Mouse (Mus musculus) liver, postnatal 0 days (tissue): ENCODE measurements around the gene Ttll11.

ENCODE experiments used
- CTCF ChIP-seq: sonication (generic); IDR thresholded peaks from 2 replicates; pipeline ENCODE4 v1.5.1; 2016; ENCODE audit warnings: antibody characterized with exemption, low read depth
- EP300 ChIP-seq: IDR thresholded peaks from 2 replicates; pipeline ENCODE4 v1.6.1; 2016; ENCODE audit warnings: antibody characterized with exemption, low read depth, mild to moderate bottlenecking

DNA sequence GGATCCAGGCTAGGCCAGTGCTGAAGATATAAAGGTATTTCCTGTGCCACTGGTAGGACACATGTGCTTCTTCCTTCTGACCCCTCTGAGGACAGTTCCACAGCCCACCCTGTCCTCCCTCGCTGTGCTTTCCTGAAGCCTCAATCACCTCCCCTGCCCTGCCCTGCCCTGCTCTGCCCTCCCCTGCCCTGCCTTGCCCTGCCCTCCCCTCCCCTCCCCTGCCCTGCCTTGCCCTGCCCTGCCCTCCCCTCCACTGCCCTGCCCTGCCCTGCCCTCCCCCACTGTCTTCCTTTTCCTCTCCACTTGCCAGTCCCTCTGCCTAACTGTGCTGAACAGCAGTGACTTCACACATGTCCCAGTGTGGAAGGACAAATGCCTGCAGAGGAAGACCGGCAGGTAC lies 160.8 kb downstream of the Ttll11 start:
- TF ChIP-seq CTCF = no peak
- TF ChIP-seq EP300 = no peak
